ENCODE assay signal across 10 mouse cellular contexts in the genomic region with DNA sequence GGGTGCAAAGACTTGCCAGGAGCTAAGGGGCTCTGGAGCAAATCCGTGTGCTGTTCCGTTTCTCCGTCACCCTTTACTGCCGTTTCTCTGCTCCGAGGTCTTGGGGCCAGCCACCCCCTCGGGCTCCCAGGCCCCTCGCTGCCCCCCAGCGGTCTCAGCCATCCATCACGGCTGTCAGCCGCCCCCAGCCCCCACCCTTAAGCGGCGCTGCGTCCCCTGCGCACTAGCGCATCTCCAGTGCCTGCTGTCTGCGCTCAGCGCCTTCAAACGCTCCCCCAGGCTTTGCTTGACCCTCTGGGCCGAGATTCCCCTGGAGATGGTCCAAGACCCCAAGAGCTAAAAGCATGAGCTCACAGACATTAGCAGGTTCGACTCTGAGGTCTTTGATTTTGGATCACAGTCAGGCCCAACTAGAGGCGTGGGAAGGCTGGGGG. TPM values are rescaled to one million over a fixed set of nuclear protein-coding genes. Genes with fewer than 3 reads are reported as not detected.
DNase-seq lines count a peak whose midpoint lies in the region; ATAC-seq and TF ChIP-seq lines count a peak whose summit lies in the region.
"Had no signal": no experiment of that assay in that cellular context is flagged by ENCODE, and none has a peak within 500 bp of the region (broad histone marks: within the 10 kb centered on the region; RNA-seq: fewer than 3 reads in every experiment).

No protein-coding gene starts in this region.

- H3K27ac ChIP-seq in left cerebral cortex, adult 2 months = peak overlapping the region; percentile 98
- peak overlapping the region; percentile 88 for H3K27ac ChIP-seq in olfactory bulb, adult 2 months (ENCODE audit: insufficient read depth, low read depth, low read length)
- H3K27ac ChIP-seq in heart, adult 2 months = no peak overlapping the region

- H3K27me3 ChIP-seq in heart, adult 2 months (ENCODE audit: control insufficient read depth, insufficient read depth, low read length) = peaks cover 15% of the 10 kb centered on the region

- intact Hi-C loops in left cerebral cortex, adult 2 months (cut with DNase I) = loop anchor here (2.0 to 10.0 kb wide), 4 partner anchors 25 to 385 kb away; partner anchors contain the start of gene Slc35c2
- intact Hi-C loops in left cerebral cortex, postnatal 4 days (cut with DNase I) = no loop called here
- intact Hi-C loops in heart, adult 2 months (cut with DNase I) = no loop called here

- peaks cover 44% of the 10 kb centered on the region for H3K4me1 ChIP-seq in olfactory bulb, adult 2 months (ENCODE audit: control insufficient read depth, insufficient read depth, low read length)
- no peaks in the 10 kb centered on the region for H3K4me1 ChIP-seq in heart, adult 2 months (ENCODE audit: control insufficient read depth, insufficient read depth, low read length)

- H3K4me3 ChIP-seq in left cerebral cortex, adult 2 months = peak overlapping the region; percentile 64
- H3K4me3 ChIP-seq in olfactory bulb, adult 2 months (ENCODE audit: insufficient read depth, low read depth, low read length) = peak overlapping the region; percentile 75
- no peak overlapping the region for H3K4me3 ChIP-seq in heart, adult 2 months

- peak; percentile 11; the same call in 1 of the 2 replicates for TF ChIP-seq CTCF in left cerebral cortex, adult 2 months (IDR thresholded peaks at IDR 0.05)
- no peak for TF ChIP-seq CTCF in olfactory bulb, adult 2 months (IDR thresholded peaks at IDR 0.05; ENCODE audit: insufficient read depth, low read depth, low read length)
- no peak for TF ChIP-seq CTCF in heart, adult 2 months (IDR thresholded peaks at IDR 0.05)

- no peak for ATAC-seq in activated CD4-positive, CD25-positive, alpha-beta regulatory T cell, adult 4 months
- ATAC-seq: CD4-positive, CD25-positive, alpha-beta regulatory T cell, adult 4 months had no signal

- peak; percentile 60 to 63 for DNase-seq in left cerebral cortex, adult 2 months (ENCODE audit: extremely low spot score in 1 of 2, low spot score in 2 of 2)
- no peak for DNase-seq in left cerebral cortex, postnatal 4 days
- peak; percentile 49 to 62 for DNase-seq in cerebellum, postnatal 36 days
- peak; percentile 38 to 54 for DNase-seq in layer of hippocampus, postnatal 10 days (ENCODE audit: low spot score in 2 of 2)
- DNase-seq in adrenal gland, adult 18-20 months (ENCODE audit: low spot score in 2 of 2) = no peak
- DNase-seq in heart, adult 2 months = no peak
- DNase-seq: kidney, postnatal 25 days had no signal

- TF ChIP-seq EP300 in heart, adult 2 months (IDR thresholded peaks at IDR 0.05; ENCODE audit: insufficient read depth, low read depth, low read length) = no peak

- WGBS in olfactory bulb, adult 2 months = 2% methylated on average over 21 of the region's 21 CpGs
- WGBS in heart, adult 2 months = 4% methylated on average over 21 of the region's 21 CpGs

- H3K36me3 ChIP-seq in heart, adult 2 months (ENCODE audit: control insufficient read depth, insufficient read depth, low read length) = no peaks in the 10 kb centered on the region

- TF ChIP-seq POLR2A in olfactory bulb, adult 2 months (IDR thresholded peaks at IDR 0.05; ENCODE audit: insufficient read depth, low read depth, low read length) = no peak
- no peak for TF ChIP-seq POLR2A in heart, adult 2 months (IDR thresholded peaks at IDR 0.05; ENCODE audit: insufficient read depth, low read depth, low read length)

- no peak overlapping the region for H3K9ac ChIP-seq in heart, adult 2 months (ENCODE audit: low read depth, low read length)

- H3K79me2 ChIP-seq in heart, adult 2 months (replicated peaks; ENCODE audit: control insufficient read depth, insufficient read depth, low read length) = no peaks in the 10 kb centered on the region

RNA-seq across cellular contexts. Expression of gene Slc12a5, which starts 8.8 kb away (rescaled TPM):
- 100 to 1,000 TPM; 575 to 581 TPM for total RNA-seq in left cerebral cortex, adult 2 months (2021)
- 100 to 1,000 TPM; 158 to 181 TPM for total RNA-seq in left cerebral cortex, postnatal 4 days (2021)
- total RNA-seq in layer of hippocampus, postnatal 10 days (2021) = 100 to 1,000 TPM; 252 to 272 TPM
- polyA plus RNA-seq in olfactory bulb, adult 2 months (2012; ENCODE audit: insufficient read depth, insufficient read length, low replicate concordance, missing spikeins) = not detected in 2 replicates
- 1 to 10 TPM; 5.2 to 9.0 TPM for total RNA-seq in adrenal gland, adult 18-20 months (2021)
- 1 to 10 TPM; 2.2 to 2.3 TPM for total RNA-seq in heart, adult 2 months (2021)
- 1.5 TPM in 2 replicates for polyA plus RNA-seq in heart, adult 2 months (2012; rRNA removed)
- polyA plus RNA-seq in activated CD4-positive, CD25-positive, alpha-beta regulatory T cell, adult 4 months (2017; shearing (Covaris generic)) = under 1 TPM in 1 of 2 experiments, not detected in 1; 0.34 TPM

RNA-seq across cellular contexts. Expression of gene Mmp9, which starts 28.8 kb away (rescaled TPM):
- total RNA-seq in left cerebral cortex, adult 2 months (2021) = 1 to 10 TPM; 1.4 TPM
- total RNA-seq in left cerebral cortex, postnatal 4 days (2021) = 1 to 10 TPM; 2.1 to 2.3 TPM
- 1 to 10 TPM; 2.8 TPM for total RNA-seq in layer of hippocampus, postnatal 10 days (2021)
- polyA plus RNA-seq in olfactory bulb, adult 2 months (2012; ENCODE audit: insufficient read depth, insufficient read length, low replicate concordance, missing spikeins) = not detected in 2 replicates
- 1 to 10 TPM in 1 of 2 experiments, under 1 TPM in 1; 0.89 to 2.7 TPM for total RNA-seq in adrenal gland, adult 18-20 months (2021)
- under 1 TPM; 0.93 to 0.99 TPM for total RNA-seq in heart, adult 2 months (2021)
- polyA plus RNA-seq in heart, adult 2 months (2012; rRNA removed) = 3.5 and 5.1 TPM in 2 replicates
- 1 to 10 TPM in 1 of 2 experiments, under 1 TPM in 1; 0.78 to 1.4 TPM for polyA plus RNA-seq in activated CD4-positive, CD25-positive, alpha-beta regulatory T cell, adult 4 months (2017; shearing (Covaris generic))

RNA-seq across cellular contexts. Expression of gene Zfp335, which starts 57.8 kb away (rescaled TPM):
- 10 to 100 TPM; 27.2 to 28.0 TPM for total RNA-seq in left cerebral cortex, adult 2 months (2021)
- total RNA-seq in left cerebral cortex, postnatal 4 days (2021) = 10 to 100 TPM; 30.0 to 31.2 TPM
- 10 to 100 TPM; 24.0 to 24.1 TPM for total RNA-seq in layer of hippocampus, postnatal 10 days (2021)
- polyA plus RNA-seq in olfactory bulb, adult 2 months (2012; ENCODE audit: insufficient read depth, insufficient read length, low replicate concordance, missing spikeins) = not detected in 2 replicates
- total RNA-seq in adrenal gland, adult 18-20 months (2021) = 10 to 100 TPM; 20.9 to 22.4 TPM
- total RNA-seq in heart, adult 2 months (2021) = 1 to 10 TPM; 8.0 to 8.2 TPM
- polyA plus RNA-seq in heart, adult 2 months (2012; rRNA removed) = 14.0 and 14.3 TPM in 2 replicates
- 1 to 10 TPM; 6.7 to 9.0 TPM for polyA plus RNA-seq in activated CD4-positive, CD25-positive, alpha-beta regulatory T cell, adult 4 months (2017; shearing (Covaris generic))

Comparison
In these comparisons a context has a peak if more than half of its experiments do, and no peak if none do; other contexts are left out.
1. DNase-seq: peak in left cerebral cortex, adult 2 months (2 of 2), cerebellum, postnatal 36 days (2 of 2) and layer of hippocampus, postnatal 10 days (2 of 2); none in left cerebral cortex, postnatal 4 days (single experiment), adrenal gland, adult 18-20 months (0 of 2) and heart, adult 2 months (0 of 2).
2. RNA of gene Slc12a5, which starts 8.8 kb away (total RNA-seq): 575 to 581 TPM in left cerebral cortex, adult 2 months, 252 to 272 TPM in layer of hippocampus, postnatal 10 days and 158 to 181 TPM in left cerebral cortex, postnatal 4 days; 5.2 to 9.0 TPM in adrenal gland, adult 18-20 months and 2.2 to 2.3 TPM in heart, adult 2 months; every median in the first group is over 10 times any median in the second.